Mouse (Mus musculus): ENCODE data around the gene Ankrd12. TPM values are rescaled to one million over a fixed set of nuclear protein-coding genes. Genes with fewer than 3 reads are reported as not detected.

The Ankrd12 gene
- 32.8 TPM for polyA plus RNA-seq (2014; fragmentation: Illumina TruSeq; extraction: RNeasy Lipid Tissue Mini Kit (QIAGEN cat#74804); ENCODE audit: low replicate concordance)

GRCm38 (mm10) chr17:66076934-66077333, at the start of gene Ankrd12:
TSS of gene Ankrd12 (minus strand) at chr17:66077089.

GRCm38 (mm10) chr17:66123066-66123815, 46.4 kb upstream of the Ankrd12 start, which contains the start of gene Ddx11:
TSS of gene Ddx11 (plus strand) at chr17:66123520.

GRCm38 (mm10) chr17:66111402-66111959, 34.6 kb upstream of the Ankrd12 start, which contains the start of gene Washc1:
TSS of gene Washc1 (plus strand) at chr17:66111545.

GRCm38 (mm10) chr17:66101380-66102330, 24.8 kb upstream of the Ankrd12 start, which contains the start of gene Ndufv2:
TSS of gene Ndufv2 (minus strand) at chr17:66101559.

GRCm38 (mm10) chr17:65950622-65951404, 126.1 kb downstream of the Ankrd12 start, which contains the start of gene Twsg1:
TSS of gene Twsg1 (minus strand) at chr17:65951226.

Other genes starting within 250 kb of the Ankrd12 start
- gene Ralbp1, start 191.3 kb downstream of the Ankrd12 start, polyA plus RNA-seq (2014; fragmentation: Illumina TruSeq; extraction: RNeasy Lipid Tissue Mini Kit (QIAGEN cat#74804); ENCODE audit: low replicate concordance) = 40.3 TPM
- gene Twsg1, start 125.9 kb downstream of the Ankrd12 start, polyA plus RNA-seq (2014; fragmentation: Illumina TruSeq; extraction: RNeasy Lipid Tissue Mini Kit (QIAGEN cat#74804); ENCODE audit: low replicate concordance) = 86.9 TPM
- gene Ndufv2, start 24.5 kb upstream of the Ankrd12 start, polyA plus RNA-seq (2014; fragmentation: Illumina TruSeq; extraction: RNeasy Lipid Tissue Mini Kit (QIAGEN cat#74804); ENCODE audit: low replicate concordance) = 991 TPM
- 0.78 TPM for gene Washc1, start 34.5 kb upstream of the Ankrd12 start, polyA plus RNA-seq (2014; fragmentation: Illumina TruSeq; extraction: RNeasy Lipid Tissue Mini Kit (QIAGEN cat#74804); ENCODE audit: low replicate concordance)
- gene Ddx11, start 46.4 kb upstream of the Ankrd12 start, polyA plus RNA-seq (2014; fragmentation: Illumina TruSeq; extraction: RNeasy Lipid Tissue Mini Kit (QIAGEN cat#74804); ENCODE audit: low replicate concordance) = 1.7 TPM

Measured in small intestine, adult 10 weeks (tissue).